Mouse (Mus musculus) ES-Bruce4 (cell line): Measurements from ENCODE around the gene Pars2.

Source experiments
- CTCF ChIP-seq: IDR thresholded peaks from one replicate; pipeline ENCODE4 v1.8.1; 2011; ENCODE audit warnings: low read depth, low read length
- POLR2A ChIP-seq: IDR thresholded peaks from one replicate; pipeline ENCODE4 v1.8.1; 2011; ENCODE audit warnings: low read length; ENCODE audit not compliant: insufficient read depth

GRCm38 (mm10) chr4:106632313-106632712 is 18.6 kb upstream of the Pars2 start:
- TF ChIP-seq CTCF = no peak
- no peak for TF ChIP-seq POLR2A
